Mouse (Mus musculus): ENCODE results near the gene Slc12a8. TPM values are rescaled to one million over a fixed set of nuclear protein-coding genes. Genes with fewer than 3 reads are reported as not detected.

Gene Slc12a8
- total RNA-seq, 2 experiments from 2014 or later, result 0.57 to 0.96 TPM

DNA sequence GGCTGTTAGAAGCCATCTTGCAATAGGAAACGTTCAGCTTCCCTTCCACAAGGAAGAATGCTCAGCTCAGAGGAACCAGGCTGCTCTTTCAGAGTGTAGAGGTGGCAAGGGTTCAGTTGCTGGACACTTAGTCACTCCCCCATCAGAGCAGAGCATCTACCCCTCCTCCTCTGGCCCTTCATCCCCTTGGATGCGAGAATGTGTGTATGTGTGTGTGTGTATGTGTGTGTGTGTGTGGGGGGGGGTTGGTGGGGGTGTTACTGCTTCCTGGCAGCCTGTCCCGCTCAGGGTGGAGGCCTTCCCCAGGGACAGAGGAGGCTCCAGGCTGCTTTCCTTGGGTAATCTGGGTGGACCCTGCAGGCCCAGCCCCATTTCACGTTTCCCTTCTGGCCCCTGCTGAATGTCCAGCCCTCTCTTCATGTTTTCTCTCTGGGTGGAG is 64.6 kb downstream of the Slc12a8 start:
- DNase-seq (ENCODE audit: extremely low spot score in 1 of 2, low spot score in 1 of 2), result no peak

DNA sequence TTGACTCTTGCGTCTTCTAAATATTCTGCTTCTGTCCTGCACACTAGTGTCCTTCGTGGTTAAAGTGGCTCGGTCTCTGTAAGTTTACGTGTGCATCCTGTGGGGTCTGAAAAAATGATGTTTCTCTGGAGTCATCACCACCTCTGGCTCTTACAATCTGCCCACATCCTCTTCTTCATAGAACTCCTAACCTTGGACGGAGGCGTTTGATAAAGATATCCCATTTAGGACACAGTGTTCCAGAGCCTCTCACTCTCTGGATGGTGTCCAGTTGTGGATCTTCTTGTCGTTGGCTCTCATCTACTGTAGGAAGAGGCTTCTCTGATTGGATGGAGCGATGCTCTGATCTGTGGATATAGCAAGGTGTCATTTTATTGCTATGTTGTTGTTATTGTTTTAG is 65.4 kb downstream of the Slc12a8 start:
- DNase-seq (ENCODE audit: extremely low spot score in 1 of 2, low spot score in 1 of 2), result no peak

DNA sequence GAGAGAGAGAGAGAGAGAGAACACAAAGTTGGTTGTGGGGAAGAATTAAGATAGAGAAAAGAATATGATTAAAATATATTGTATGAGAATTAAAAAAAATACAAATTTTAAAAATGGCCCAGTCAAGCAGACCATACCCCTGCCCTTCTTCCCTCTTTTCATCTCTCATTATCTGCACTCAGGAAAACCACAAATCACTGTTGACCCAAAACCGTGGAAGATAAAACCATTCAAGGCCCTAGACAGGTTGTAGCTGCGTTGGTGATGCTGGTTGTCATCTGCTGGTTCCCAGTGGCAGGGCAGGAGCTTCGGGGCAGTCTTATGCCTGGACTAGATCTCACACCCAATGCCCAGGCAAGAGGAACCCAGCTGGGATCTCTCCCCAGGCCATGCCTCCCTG is 66.2 kb downstream of the Slc12a8 start:
- DNase-seq (ENCODE audit: extremely low spot score in 1 of 2, low spot score in 1 of 2), result no peak

DNA sequence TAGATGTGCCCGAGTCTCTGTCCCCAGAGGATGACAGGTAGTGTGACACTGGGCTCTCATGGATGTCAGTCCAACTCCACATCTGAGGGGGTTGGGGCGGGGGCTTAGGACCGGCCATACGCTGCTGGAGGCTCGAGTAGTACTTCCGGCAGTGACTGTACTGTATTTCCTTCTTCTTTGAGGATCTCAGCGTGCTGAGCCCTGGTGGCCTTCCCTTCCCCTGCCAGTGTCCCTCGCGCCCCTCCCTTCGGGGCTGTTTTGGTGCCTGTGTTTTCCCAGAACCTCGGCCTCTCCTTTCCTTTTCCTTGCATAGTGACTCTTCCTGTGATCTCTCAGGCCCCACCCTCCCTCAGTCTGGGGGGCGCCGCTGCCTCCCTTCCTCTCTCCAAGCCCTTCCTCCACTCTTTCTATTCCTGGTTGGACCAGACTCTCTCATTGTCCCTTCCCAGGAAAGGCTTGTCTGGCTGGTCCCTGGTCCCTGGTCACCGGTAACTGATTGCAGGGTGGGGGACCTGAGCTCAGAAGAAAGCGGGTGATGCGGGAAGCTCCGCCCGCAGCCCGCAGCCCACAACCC is 66.8 kb downstream of the Slc12a8 start:
- no peak for DNase-seq (ENCODE audit: extremely low spot score in 1 of 2, low spot score in 1 of 2)

DNA sequence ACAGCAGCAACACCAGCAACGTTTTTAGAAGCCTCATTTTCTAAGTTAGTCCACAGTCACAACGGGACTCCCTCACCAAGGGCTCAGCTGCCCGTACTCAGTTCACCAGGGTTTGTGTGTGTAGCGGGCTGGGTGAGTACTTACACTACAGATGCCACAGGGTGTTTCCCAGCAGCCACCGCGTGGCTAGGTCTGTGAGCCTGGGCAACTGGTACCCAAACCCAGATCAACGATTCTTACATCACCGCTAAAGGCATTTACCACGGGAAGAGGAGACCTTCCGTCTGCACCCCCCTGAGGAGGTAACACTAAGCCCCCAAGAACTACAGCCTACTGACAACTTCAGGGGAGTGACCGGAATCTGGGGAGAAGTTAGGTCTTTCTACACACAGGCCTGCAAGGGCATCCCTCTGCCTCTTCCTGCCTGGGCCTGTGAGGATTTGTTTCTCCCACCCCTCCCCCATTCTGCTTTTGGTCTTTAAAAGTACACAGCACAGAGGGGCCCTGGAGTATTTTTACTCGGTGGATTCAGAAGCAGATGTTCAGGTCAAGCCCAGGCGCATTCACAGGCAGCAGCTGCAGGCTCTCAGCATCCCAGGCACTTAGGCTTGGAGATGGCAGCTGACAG is 67.4 kb downstream of the Slc12a8 start:
- no peak for DNase-seq (ENCODE audit: extremely low spot score in 1 of 2, low spot score in 1 of 2)

DNA sequence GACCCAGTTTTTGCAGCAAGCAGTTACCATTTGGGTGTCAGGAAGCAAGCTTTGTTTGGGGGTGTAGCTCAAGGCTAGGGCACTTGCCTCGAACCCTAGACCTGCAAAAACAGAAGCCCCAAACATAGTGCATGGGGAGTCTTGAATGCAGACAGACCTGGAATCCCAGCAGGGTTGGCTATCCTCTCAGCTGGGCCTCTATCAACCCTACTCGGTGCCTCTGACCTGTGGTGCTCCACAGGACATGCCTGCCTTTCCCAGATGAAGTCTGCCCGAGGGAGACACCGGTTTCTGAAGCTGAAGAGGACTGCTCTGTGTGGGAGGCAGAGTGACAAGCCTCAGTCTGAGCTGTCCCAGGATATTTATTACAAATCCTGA is 67.9 kb downstream of the Slc12a8 start:
- no peak for DNase-seq (ENCODE audit: extremely low spot score in 1 of 2, low spot score in 1 of 2)

DNA sequence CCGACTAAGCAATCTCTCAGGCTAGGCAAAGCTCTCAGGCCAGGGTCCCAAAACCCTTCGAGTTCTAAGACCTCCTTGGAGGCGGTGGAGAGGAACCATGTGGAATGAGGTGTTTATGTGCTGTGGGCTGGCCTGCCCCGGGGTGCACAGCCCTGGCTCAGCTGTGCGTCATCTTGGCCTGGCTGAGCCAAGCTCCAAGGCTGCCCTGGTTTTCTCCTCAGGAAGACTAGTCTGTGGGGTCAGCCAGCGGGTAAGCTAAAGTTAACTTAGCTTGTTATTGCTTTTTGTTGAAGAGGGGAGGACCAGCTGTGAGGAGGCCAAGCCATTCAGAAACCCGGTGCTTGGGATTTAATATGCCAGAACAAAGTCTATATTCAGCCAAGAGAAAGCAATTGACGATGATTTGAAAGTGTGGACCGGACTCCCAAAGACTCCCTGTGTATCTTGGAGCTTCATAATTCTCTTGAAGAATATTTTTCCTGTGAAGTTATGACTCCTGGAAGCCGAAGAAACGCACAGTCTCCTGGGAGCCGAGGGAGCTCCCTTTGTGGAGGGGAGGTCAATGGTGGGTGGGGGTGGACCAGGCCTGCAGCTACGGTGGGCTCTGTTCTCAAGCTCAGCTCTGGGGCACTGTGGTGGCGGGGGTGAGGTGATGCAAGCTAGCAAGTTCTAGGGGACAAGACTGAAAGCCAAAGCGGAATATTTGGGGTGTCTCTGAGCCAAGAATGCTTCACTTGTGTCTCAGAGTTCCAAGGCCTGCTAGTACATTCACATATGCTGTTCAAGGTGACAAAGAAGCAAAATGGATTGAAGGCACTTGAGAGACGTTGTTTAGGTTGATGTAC is 70.4 kb downstream of the Slc12a8 start:
- no peak for DNase-seq (ENCODE audit: extremely low spot score in 1 of 2, low spot score in 1 of 2)

DNA sequence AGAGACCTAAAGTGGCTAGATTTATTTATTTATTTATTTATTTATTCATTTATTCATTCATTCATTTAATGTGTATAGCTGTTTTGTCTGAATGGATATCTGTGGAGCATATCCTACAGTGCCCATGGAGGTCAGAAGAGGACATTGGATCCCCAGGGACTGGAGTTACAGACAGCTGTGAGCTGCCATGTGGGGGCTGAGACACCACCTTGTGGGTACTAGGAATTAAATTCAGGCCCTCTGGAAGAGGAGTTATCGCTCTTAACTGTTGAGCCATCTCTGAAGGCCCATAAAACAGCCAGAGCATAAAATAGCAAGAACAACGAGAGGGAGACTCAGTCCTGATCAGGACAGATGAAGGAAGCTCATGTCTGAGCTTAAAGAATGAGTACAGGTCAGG is 71.7 kb downstream of the Slc12a8 start:
- DNase-seq (ENCODE audit: extremely low spot score in 1 of 2, low spot score in 1 of 2), result no peak

DNA sequence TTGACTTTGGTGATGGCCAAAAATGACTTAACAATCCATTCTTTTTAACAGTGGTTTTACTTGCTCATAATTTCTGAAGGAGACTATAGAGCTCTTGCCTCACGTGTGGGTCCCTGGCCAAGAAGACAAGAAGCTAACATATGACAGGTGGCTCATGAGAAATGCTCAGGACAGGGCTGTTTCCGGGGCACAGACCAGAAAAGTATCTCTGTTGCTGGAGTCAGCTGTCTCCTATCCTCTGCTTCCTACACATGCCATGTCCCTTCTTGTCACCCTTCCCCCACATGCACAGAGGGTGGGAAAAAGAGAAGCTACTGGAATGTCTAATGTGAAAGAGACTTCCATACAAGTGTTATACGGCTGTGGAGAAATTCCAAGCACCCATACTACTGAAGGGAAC is 73.3 kb downstream of the Slc12a8 start:
- no peak for DNase-seq (ENCODE audit: extremely low spot score in 1 of 2, low spot score in 1 of 2)

DNA sequence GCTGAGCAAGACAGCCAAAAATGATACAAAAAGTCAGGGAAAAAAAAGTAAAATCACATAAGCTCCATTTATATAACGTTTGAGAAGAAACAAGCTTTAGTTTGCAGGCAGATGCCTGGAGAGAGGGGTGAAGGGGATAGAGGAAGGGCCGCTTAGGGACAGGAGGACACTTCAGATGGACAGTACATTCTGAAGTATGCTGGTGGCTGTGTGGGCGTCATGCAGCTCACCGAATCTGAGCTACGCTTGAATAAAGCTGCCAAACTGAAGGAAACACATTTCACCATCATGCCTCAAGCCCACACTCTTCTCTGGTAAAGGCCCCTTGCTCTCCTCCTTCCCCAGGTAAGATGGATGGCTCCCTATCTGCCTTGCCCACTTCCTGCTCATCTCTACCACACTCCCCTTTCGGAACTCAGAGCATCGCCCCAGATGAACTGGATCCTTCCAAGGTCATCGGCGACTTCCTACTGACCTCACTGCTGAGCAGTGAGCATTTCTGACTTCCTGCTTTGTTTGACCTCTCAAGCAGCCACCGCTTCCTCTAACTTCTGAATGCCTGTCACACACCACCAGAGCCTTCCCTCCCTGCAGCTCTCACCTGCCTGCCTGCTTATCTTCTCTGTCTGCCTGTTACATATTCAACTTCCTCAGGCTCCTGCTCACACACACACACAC is 74.4 kb downstream of the Slc12a8 start:
- no peak for DNase-seq (ENCODE audit: extremely low spot score in 1 of 2, low spot score in 1 of 2)

DNA sequence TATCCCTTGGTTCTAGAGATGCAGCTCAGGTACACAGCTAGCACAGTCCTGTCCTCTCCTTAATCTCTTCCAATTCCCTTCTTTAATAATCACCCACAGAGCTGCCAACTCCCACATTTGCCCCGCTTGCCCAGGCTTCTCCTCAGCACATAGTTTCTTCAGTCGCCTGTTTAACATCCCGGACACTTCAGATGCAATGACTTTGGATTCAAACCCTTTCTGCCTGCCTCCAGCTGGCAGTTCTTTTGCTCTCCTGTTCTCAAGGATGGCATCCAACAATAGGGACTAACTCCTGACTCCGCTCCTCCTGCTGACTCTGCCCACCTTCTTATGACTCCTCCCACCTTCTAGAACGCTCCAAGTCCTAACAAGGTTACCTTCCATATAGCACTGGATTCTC is 75.2 kb downstream of the Slc12a8 start:
- no peak for DNase-seq (ENCODE audit: extremely low spot score in 1 of 2, low spot score in 1 of 2)

DNA sequence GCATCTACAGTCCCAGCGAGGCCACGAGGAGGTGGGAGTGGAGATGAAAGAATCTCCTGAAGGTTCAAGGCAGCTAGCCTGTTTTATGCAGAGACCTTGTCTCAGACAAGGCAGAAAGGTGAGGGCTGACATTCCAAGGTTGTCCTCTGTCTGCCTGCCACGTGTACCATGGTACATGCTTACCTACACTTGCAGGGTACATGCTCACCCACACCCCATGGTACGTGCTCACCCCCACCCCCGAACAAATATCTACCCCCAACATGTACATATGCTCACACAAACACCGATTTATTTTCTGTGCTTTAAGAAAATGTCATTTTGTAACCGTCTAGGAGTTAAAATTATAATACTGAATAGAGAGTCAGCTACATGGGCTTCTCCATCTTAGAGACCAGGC is 76.3 kb downstream of the Slc12a8 start:
- no peak for DNase-seq (ENCODE audit: extremely low spot score in 1 of 2, low spot score in 1 of 2)

DNA sequence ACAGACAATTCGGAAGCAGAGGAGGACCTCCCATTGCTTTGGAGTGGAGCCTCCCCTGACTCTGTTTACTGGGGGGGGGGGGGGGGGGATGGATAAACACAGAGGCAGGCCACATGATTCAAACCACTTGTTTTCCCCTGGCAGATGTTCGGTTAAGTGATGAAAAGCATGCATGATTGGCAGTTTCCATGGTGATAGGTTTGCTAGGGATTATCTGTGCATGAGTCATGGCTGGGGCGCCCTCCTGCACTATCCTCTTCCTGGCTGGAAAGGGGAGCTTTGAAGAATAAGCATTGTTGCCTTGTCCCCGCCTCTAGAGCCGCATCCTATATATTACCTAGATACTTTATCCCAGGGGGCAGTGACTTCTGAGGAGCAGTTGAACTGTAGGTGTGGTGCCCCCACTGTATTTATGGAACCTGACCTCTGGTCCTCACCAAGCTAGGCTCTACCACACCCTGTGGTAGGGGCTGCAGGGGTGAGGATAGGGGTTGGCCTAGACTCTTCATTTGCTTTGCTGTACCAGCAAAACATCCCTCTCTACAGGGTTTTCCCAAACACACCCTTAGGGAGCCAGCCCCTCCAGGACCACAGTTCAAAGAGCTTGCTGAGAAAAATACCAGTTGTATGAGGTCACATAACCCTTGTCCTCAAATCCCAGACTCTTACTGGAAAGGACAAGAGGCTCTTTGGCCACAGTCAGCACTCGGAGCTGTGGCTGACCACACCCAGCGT is 77.1 kb downstream of the Slc12a8 start:
- DNase-seq (ENCODE audit: extremely low spot score in 1 of 2, low spot score in 1 of 2), result no peak

DNA sequence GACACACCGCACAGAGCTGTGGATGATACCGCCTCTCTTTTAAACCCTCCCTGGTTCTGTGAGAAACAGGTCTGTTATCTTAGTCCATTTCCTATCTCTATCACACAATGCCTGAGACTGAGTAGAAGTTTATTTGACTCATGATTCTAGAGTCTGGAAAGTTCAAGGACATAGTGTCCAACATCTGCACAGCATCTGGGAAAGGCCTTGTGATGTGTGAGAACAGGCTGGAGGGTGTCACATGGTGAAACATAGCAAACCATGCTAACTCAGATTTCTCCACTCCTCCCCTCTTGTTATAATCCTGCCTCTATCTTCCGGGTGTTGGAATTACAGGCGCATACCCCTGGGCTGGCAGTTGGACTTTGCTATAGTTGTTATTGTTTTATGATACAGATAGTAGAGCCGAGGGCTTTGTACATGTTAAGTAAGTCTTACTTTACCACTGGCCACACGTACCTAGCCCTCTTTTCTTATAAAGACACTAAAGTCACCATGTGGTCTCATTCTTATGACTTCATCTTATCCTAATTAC is 78.2 kb downstream of the Slc12a8 start:
- no peak for DNase-seq (ENCODE audit: extremely low spot score in 1 of 2, low spot score in 1 of 2)

DNA sequence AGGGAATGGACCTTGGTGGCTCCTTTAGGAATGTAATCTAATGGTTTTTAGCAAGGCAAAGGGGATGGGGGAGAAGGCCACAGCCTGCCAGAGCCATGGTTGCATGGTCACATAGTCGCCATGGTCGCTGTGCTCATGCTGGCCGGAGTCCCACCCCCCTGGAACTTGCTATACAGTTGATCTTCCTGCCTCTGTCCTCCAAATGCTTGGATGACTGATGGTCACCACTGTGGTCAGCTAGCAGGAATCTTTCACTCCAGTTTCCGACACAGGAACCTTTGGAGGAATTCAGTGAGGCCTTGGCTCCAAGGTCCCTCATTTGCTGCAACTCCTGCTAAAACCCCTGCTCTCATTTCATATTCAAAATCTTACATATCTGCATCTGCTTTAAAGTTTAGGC is 79.1 kb downstream of the Slc12a8 start:
- no peak for DNase-seq (ENCODE audit: extremely low spot score in 1 of 2, low spot score in 1 of 2)

DNA sequence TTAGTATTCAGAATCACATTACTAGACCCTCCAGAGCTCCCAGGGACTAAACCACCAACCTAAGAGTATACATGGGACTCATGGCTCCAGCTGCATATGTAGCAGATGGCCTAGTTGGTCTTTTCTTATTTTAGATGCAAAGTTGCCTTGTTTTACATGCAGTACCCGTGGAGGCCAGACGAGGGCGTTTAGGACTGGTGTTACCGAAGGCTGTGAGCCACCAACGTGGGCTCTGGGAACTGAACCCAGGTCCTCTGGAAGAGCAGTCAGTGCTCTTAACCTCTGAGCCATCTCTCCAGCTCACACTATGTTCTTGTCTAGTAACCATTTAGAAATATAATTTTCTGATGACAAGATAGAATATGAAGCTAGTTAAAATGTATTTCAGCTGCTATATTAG is 83.1 kb downstream of the Slc12a8 start:
- DNase-seq (ENCODE audit: extremely low spot score in 1 of 2, low spot score in 1 of 2), result no peak

DNA sequence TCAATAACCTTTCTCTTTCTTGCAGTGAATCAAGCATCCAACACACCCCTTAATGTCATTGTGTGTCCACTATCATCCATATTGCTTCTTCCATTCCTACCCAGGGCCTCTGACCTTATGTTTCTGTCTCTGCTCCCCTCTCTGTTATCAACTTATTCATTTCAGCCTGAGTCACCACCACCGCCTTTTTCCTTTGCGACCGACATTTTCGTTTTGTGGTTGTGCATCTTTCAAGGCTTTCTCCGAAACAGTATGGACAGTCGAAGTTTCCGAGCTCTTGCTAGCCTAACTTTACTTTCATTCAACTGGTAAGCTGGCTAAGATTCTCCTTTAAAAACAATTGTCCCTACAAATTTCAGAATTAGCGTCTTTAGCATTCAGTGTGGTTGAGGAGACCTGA is 84.2 kb downstream of the Slc12a8 start:
- DNase-seq (ENCODE audit: extremely low spot score in 1 of 2, low spot score in 1 of 2), result no peak

DNA sequence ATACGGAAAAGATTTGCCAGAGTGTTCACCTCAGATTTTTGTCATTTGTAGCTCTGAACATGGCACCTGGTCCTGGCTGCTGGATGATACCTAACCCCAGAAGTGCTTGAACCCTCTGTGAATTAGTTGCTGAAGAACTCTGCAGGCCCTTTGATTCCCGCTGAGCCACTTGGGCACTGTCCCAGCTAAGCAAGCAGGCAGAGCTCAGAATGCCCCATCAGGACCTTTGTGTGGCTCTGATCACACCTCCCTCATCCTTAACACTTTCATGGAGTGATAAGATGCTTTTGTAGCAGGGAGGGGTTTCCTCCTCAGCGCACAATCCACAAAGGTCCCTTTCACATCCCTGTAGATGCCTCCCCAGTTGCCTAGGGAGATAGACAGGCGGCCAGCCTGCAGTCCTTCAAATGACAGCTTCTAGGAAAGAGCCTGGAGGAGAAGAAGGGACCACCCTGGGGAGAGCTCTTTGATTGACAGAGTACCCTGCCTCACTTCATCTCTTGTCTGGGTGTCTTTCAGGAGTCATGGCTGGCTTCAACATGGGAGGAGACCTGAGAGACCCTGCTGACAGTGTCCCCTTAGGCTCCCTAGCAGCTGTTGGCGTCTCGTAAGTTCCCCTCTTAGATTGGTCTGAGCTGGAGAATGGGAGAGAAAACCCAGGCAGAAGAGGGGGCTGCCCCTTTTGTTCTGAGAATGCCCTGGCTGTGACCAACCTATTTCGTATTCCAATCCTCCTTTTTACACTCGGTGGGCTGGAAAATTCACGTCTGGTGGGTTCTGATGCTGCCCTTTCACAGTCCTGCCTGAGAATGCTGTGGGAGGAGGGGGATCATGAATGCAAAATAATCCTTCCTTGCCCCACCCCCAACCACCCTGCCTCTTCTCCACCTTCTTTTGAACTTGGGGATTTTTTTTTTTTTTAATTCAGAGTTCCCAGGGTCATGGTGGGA is 88.8 kb downstream of the Slc12a8 start:
- no peak for DNase-seq (ENCODE audit: extremely low spot score in 1 of 2, low spot score in 1 of 2)

Measured in layer of hippocampus, postnatal 25 days (tissue).